Mouse (Mus musculus) stomach, postnatal 0 days (tissue): Measurements from ENCODE around the gene Gm45194.

Experiments used
- CTCF ChIP-seq: IDR thresholded peaks from 2 replicates; pipeline ENCODE4 v1.5.1; 2016; ENCODE audit warnings: antibody characterized with exemption, low read depth, mild to moderate bottlenecking, moderate library complexity
- EP300 ChIP-seq: optimal IDR thresholded peaks from 2 replicates; pipeline ENCODE3; 2016; ENCODE audit warnings: antibody characterized with exemption

DNA sequence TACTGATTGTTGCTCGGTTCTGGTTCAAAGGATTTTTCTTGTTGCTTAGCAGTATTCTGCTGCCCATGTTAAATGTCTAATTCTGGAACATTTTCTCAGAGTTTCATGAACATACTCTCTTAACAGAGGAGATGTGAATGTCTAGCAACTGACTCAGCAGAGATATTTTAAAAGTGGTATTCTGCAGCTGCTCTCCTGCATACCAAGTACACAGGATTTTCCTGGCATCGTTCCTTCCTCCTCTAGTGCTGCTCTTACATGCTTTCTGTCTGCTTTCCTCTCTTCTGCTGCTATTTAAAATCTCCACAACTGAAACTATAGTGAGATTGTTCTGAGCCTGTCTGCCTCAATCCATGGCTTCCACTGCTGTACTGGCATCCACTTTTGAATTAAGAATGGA is 364.3 kb downstream of the Gm45194 start:
- TF ChIP-seq CTCF (no peak), EP300 (no peak)
